Mouse (Mus musculus): ENCODE results near the gene Gm45623.

Gene Gm45623

GRCm38 (mm10) chr13:56753192-56753951 is at the start of gene Gm45623:
Gene Gm45623 (minus strand): TSS chr13:56753827.
- DNase-seq: no peak

GRCm38 (mm10) chr13:56797459-56797858 is 43.8 kb upstream of the Gm45623 start:
- DNase-seq: no peak

GRCm38 (mm10) chr13:56795501-56795900 is 41.9 kb upstream of the Gm45623 start:
- DNase-seq: no peak

- no peak for DNase-seq
These were observed 40.8 kb upstream of the Gm45623 start for GRCm38 (mm10) chr13:56794441-56794840.

GRCm38 (mm10) chr13:56792844-56793243 is 39.2 kb upstream of the Gm45623 start:
- DNase-seq: no peak

- no peak for DNase-seq
These were observed 37.1 kb upstream of the Gm45623 start for GRCm38 (mm10) chr13:56790683-56791082.

GRCm38 (mm10) chr13:56782621-56783020 is 29.0 kb upstream of the Gm45623 start:
- DNase-seq: no peak

- no peak for DNase-seq
These were observed 28.1 kb upstream of the Gm45623 start for GRCm38 (mm10) chr13:56781697-56782096.

GRCm38 (mm10) chr13:56780746-56781469 is 27.3 kb upstream of the Gm45623 start:
- DNase-seq: no peak

- no peak for DNase-seq
These were observed 20.7 kb upstream of the Gm45623 start for GRCm38 (mm10) chr13:56774304-56774703.

GRCm38 (mm10) chr13:56773262-56773870 is 19.7 kb upstream of the Gm45623 start:
- DNase-seq: no peak

GRCm38 (mm10) chr13:56772592-56772991 is 19.0 kb upstream of the Gm45623 start:
- DNase-seq: no peak

GRCm38 (mm10) chr13:56770786-56771185 is 17.2 kb upstream of the Gm45623 start:
- no peak for DNase-seq

GRCm38 (mm10) chr13:56770136-56770578 is 16.5 kb upstream of the Gm45623 start:
- DNase-seq: no peak

- DNase-seq: no peak
These were observed 15.8 kb upstream of the Gm45623 start for GRCm38 (mm10) chr13:56769431-56769830.

GRCm38 (mm10) chr13:56766211-56766610 is 12.6 kb upstream of the Gm45623 start:
- no peak for DNase-seq

- DNase-seq: no peak
These were observed 11.8 kb upstream of the Gm45623 start for GRCm38 (mm10) chr13:56765284-56766032.

- no peak for DNase-seq
These were observed 9.0 kb upstream of the Gm45623 start for GRCm38 (mm10) chr13:56762446-56763229.

GRCm38 (mm10) chr13:56758492-56758891 is 4.9 kb upstream of the Gm45623 start:
- peak; percentile 89 for DNase-seq

GRCm38 (mm10) chr13:56757201-56757600 is 3.6 kb upstream of the Gm45623 start:
- no peak for DNase-seq

- peak; percentile 61 for DNase-seq
These were observed 2.2 kb upstream of the Gm45623 start for GRCm38 (mm10) chr13:56755871-56756270.

All from lung, postnatal 36 days (tissue).